Mouse (Mus musculus) monocyte, adult 5-6 weeks (primary cell): ENCODE results near the gene Glud1. TPM values are rescaled to one million over a fixed set of nuclear protein-coding genes. Genes with fewer than 3 reads are reported as not detected.
"Not testable (repeated sequence)": the region's sequence is repeated elsewhere in the genome, so short reads cannot be mapped to it uniquely, and the experiment has no call there.

ENCODE experiments used
- ATAC-seq: fragments of 153-309, 156-312 bp; replicated peaks from 2 replicates; pipeline ENCODE4 v1.8.0; 2017; ENCODE audit warnings: mild to moderate bottlenecking; ENCODE audit not compliant: low TSS enrichment, insufficient number of reproducible peaks, severe bottlenecking, poor library complexity, low FRiP score
- total RNA-seq: library from RNA; stranded (forward); fragments of 200-1000, 200-491, 200-594 nt; gene quantifications from 3 replicates; pipeline ENCODE4 v1.2.3, GENCODE M21; 2017

Gene Glud1
- total RNA-seq, 1 experiment from 2014 or later: 387 TPM

GRCm38 (mm10) chr14:34309907-34310233, 657 bp upstream of the Glud1 start:
- ATAC-seq: no peak

DNA sequence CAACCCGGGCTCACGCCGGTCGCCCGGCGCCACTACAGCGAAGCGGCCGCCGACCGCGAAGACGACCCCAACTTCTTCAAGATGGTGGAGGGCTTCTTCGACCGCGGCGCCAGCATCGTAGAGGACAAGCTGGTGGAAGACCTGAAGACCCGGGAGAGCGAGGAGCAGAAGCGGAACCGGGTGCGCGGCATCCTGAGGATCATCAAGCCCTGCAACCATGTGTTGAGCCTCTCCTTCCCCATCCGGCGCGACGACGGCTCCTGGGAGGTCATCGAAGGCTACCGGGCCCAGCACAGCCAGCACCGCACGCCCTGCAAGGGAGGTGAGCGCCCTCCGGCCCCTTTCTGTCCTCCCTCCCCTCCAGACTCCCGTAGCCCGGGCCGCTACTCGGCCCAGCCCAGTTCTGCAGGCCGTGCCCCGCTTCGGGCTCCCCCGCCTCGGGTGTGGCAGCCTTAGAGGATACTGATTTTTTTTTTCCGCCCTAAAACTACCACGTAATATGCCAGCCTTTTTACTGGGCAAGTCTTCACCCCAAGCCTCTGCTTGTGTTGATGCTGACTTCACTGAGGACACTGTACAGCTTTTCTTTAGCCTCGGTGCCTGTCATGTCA, 599 bp downstream of the Glud1 start:
- peak; percentile 51 for ATAC-seq

GRCm38 (mm10) chr14:34311691-34312090, 1.2 kb downstream of the Glud1 start:
- ATAC-seq: no peak

DNA sequence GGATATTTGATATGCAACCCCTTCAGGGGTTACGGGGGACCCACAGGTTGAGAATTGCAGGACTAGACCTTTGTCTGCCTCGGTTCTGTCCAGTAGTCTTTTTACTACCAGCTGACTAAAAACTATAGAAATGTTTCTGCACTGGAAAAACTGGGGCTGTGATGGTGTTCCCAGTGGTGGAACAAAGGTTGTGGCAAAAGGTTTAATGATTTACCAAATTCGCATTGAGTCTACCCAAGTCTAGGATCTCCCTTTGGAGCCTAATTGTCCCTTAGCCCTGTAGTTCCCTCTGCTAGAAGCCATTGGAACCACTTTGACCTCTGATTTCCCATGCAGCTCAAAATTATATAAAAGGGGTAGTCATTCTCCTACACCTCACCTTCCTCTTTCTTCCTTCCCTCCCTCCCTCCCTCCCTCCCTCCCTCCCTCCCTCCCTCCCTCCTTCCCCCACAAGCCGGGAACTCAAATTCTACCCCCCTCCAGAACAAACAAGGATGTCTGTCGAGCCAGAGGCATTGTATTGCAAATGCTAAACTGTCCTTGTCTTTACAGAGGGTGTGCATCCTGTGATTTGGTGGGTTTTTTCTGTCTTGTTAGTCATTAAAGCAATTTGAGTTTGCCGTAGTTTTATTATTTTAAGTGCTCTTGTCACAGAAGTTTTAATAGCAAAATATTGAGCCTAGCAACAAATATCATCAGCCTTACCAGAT, 2.0 kb downstream of the Glud1 start:
- no peak for ATAC-seq

- no peak for ATAC-seq
Measured at GRCm38 (mm10) chr14:34313612-34314011, 3.1 kb downstream of the Glud1 start.

DNA sequence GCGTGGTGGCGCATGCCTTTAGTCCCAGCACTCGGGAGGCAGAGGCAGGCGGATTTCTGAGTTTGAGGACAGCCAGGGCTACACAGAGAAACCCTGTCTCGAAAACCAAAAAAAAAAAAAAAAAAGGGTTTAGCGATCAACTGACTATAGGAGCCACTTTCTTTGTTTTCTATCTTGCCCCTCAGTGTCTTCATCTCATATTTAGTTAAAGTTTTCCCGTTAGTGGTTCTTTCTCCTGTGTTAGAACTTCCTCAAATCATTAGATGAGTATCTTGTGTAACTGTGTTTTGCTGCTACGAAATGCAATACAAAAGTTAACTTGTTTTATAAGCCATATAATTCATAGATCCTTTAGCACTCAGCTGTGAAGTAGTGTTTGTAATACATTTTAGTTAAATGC, 3.9 kb downstream of the Glud1 start:
- ATAC-seq: not testable (repeated sequence)

- no peak for ATAC-seq
Measured at GRCm38 (mm10) chr14:34314796-34315195, 4.3 kb downstream of the Glud1 start.

DNA sequence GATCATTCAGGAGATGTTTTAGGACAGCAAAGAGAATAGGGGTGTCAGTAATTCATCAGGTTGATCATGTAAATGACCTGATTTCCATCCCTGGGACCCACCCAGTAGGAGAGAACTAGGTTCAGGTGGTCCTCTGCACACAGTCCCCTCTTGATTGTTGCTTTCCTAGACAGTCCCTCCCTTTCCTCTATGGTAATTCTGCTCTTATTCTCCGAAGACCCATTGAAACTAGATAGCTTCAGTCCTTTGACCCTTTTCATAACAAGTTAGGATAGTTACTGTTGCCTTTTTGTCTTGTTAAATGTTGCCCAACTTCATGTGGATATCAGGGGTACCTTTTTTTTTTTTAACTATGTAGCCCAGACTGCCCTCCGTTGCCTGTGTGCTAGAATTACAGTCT, 5.8 kb downstream of the Glud1 start:
- ATAC-seq: no peak

GRCm38 (mm10) chr14:34317431-34317830, 6.9 kb downstream of the Glud1 start:
- ATAC-seq: no peak

GRCm38 (mm10) chr14:34318113-34318512, 7.6 kb downstream of the Glud1 start:
- no peak for ATAC-seq

- no peak for ATAC-seq
Measured at GRCm38 (mm10) chr14:34323576-34324085, 13.1 kb downstream of the Glud1 start.

GRCm38 (mm10) chr14:34326606-34327005, 16.1 kb downstream of the Glud1 start:
- ATAC-seq: no peak

- ATAC-seq: no peak
Measured at GRCm38 (mm10) chr14:34327618-34328017, 17.1 kb downstream of the Glud1 start.

- ATAC-seq: no peak
Measured at GRCm38 (mm10) chr14:34330657-34331158, 20.2 kb downstream of the Glud1 start.

DNA sequence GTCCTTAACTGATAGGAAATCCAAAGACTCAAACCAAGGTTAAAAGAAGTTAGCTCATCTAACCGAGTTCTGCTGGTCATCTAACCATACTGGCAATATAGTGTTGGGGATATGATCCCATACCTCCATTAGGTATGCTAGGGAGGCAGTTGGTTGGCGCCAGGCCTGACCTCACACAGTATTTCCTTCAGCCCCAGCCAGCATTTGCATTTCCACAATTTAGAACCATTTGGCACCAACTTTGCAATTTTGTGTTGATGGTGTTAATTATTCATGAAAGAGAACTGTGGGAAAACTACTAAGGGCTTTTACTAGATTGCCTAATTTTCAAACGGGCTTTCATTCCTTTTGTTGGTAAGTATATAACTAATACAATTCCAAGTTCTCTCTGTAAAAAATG, 21.4 kb downstream of the Glud1 start:
- ATAC-seq: no peak

DNA sequence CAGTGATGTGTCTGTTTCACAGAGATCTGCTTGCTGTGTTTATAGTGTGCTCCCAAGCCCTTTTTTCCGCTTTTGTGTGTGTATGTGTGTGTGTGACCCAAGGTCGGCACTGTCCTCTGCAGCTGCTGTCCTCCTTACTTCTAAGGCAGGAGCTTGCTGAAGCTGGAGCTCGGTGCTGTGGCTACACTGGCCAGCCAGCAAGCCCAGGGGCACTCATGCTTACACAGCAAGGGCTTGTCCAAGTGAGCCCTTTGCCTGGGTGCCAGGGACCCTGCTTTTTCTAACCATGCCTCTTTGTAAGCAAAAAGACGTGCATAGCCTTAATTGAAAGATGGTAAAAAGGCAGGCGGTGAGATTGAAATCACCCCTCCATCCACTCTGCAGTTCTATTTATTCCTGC, 21.9 kb downstream of the Glud1 start:
- no peak for ATAC-seq

- no peak for ATAC-seq
Measured at GRCm38 (mm10) chr14:34339446-34339845, 28.9 kb downstream of the Glud1 start.

DNA sequence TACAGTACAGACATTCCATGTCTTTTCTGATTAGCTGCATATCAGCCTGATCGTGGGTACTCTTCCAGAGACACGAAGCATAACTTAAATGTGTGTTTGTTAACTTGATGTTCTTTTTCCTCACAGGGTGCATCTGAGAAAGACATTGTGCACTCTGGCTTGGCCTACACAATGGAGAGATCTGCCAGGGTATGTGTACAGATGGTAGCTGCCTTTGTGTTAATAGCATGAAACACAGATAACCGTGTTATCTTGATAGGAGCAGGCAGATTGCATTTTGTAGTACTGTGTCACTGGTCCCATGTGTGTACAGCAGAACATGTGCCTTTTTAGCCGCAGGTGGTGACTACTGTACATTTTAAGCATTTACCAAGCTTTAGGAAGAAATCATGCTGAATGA, 31.5 kb downstream of the Glud1 start:
- ATAC-seq: no peak

- ATAC-seq: peak; percentile 44
Measured at GRCm38 (mm10) chr14:34343078-34343477, 32.6 kb downstream of the Glud1 start.

GRCm38 (mm10) chr14:34344361-34344760, 33.8 kb downstream of the Glud1 start:
- no peak for ATAC-seq
